Mouse (Mus musculus): ENCODE measurements at regions not wholly inside any gene's neighbourhood (a gene's known extent, or its start where the extent isn't known, plus 50 kb on each side); places are given as distances from the start of the nearest gene placed in this dataset.

DNA sequence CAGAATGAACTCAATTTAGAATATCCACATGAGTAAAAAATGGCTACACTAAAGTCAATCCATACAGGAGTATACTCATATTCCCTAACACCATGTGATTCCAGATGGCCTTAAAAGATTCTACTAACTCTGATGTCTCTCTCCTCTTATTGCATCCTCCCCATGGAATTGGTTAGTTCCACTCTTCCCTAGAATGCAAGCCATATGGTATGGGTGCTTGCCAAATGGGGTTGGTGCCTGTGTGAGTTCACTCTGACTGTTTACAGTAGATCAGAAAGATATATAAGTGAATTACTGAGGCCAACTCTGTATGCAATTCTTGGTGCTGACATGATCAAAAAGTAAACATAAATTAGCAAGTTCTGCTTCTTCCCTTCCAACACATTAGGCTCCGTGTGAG is 1558.2 kb upstream of the Cdh9 start:
- no peak for TF ChIP-seq CTCF (IDR thresholded peaks at IDR 0.05; ENCODE audit: low read depth)
- no peak for TF ChIP-seq EP300 (IDR thresholded peaks at IDR 0.05; ENCODE audit: low read depth)
